Mouse (Mus musculus): Measurements from ENCODE around the gene Rgmb. TPM values are rescaled to one million over a fixed set of nuclear protein-coding genes. Genes with fewer than 3 reads are reported as not detected.

Rgmb gene
- total RNA-seq (2015; ENCODE audit: low replicate concordance) (not detected in 2 replicates), total RNA-seq (2017; ENCODE audit: low replicate concordance) (0.14 and 0.51 TPM in 2 replicates)

- ATAC-seq (replicated peaks; ENCODE audit: low FRiP score, poor library complexity, severe bottlenecking) = no peak
Observed at GRCm38 (mm10) chr17:15830766-15831644, at the start of gene Rgmb. TSS of gene Rgmb (minus strand) at chr17:15831039.

- ATAC-seq (replicated peaks; ENCODE audit: low FRiP score, poor library complexity, severe bottlenecking) = no peak
Observed at GRCm38 (mm10) chr17:15874765-15875164, 43.9 kb upstream of the Rgmb start.

DNA sequence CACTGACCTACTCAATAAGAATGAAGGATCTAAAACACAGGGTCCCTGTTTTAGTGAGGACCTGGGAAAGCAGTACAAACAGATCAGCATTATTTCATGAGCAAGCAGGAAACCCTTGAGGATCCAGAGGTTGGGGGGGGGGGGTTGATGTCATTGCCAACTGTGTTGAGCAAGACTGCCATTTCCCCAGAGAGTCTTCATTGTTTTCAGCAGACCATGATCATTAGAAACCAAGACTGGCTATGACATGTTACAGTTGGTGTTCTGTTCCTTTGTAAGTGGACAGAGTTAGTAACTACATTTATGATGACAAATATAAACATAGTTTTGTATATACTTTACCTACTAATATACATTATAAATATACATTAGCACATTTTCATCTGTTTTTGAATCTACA, 41.3 kb upstream of the Rgmb start:
- ATAC-seq (replicated peaks; ENCODE audit: low FRiP score, poor library complexity, severe bottlenecking) = no peak

DNA sequence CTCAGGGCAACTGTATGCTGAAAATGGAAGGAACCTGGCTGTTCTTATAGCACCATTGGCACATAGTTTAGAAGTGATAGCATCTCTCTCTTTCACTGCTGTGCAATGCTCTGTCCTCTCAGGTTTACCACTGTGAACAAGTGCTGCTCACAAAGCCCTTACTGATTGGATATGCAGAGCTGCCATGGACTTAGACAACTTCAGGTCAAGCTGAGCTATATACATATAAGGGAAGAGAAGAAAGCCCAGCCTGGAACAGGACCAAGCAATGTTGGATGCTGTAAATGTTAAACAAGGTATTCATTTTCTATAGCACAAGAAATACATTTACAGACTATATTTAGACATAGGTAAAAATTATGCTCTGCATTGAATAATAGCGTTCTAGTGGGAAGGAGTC, 34.4 kb upstream of the Rgmb start:
- no peak for ATAC-seq (replicated peaks; ENCODE audit: low FRiP score, poor library complexity, severe bottlenecking)

- no peak for ATAC-seq (replicated peaks; ENCODE audit: low FRiP score, poor library complexity, severe bottlenecking)
Observed at GRCm38 (mm10) chr17:15862355-15862754, 31.5 kb upstream of the Rgmb start.

DNA sequence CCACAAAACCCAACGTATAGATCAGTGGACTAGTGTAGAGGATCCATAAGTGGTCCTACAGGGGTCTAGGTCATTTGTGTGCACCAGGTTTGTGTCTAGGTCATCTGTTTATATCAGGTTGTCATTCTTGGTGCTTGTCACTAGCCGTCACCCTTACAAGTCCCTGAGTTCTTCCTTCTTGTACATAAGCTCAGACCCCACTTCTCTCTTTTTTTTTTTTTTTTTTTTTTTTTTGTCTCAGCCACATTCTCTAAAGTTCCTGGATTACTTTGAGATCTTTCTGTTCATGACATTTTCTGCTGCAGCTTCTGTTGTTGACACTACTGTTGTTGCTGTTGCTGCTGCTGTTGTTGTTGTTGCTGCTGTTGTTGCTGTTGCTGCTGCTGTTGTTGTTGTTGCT, 22.3 kb upstream of the Rgmb start:
- ATAC-seq (replicated peaks; ENCODE audit: low FRiP score, poor library complexity, severe bottlenecking) = no peak

DNA sequence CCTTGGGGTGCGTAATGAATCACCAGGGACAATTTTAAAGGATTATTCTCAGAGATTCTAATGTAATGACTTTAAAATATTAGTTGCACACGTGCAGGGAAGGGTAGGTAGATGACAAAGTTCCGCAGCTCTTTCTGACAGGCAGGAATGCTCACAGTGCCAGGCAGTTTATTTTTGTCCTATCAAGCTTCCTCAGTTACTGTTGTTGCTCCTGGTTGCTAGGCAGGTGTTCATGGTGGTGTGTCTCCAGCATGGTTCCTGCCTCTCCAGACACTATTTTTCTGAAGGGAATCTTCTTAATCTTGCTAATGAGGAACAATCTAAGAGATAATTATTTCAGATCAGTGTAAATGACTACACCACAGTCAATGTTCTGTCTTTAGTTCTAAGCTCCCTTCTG, 19.7 kb upstream of the Rgmb start:
- ATAC-seq (replicated peaks; ENCODE audit: low FRiP score, poor library complexity, severe bottlenecking) = no peak

- no peak for ATAC-seq (replicated peaks; ENCODE audit: low FRiP score, poor library complexity, severe bottlenecking)
Observed at GRCm38 (mm10) chr17:15841425-15841824, 10.6 kb upstream of the Rgmb start.

DNA sequence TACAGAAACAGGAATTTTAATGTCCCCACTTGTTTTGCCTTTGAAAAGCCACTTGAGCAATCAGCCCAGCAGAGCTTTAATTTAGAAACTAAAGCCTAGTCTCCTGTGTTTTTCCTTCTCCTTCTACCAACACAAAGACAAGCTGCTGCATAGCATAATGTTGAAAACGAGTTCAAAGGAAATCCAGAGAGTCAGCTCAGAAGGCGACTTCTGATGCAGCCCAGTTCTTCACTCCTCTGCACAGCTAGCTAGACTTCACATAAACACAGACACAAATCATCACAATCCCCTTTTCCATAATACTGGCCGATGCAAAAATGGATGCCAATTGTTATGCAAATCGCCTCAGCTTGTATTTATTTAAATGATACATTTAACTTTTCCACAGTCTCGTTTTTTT, 1.6 kb upstream of the Rgmb start:
- ATAC-seq (replicated peaks; ENCODE audit: low FRiP score, poor library complexity, severe bottlenecking) = no peak

DNA sequence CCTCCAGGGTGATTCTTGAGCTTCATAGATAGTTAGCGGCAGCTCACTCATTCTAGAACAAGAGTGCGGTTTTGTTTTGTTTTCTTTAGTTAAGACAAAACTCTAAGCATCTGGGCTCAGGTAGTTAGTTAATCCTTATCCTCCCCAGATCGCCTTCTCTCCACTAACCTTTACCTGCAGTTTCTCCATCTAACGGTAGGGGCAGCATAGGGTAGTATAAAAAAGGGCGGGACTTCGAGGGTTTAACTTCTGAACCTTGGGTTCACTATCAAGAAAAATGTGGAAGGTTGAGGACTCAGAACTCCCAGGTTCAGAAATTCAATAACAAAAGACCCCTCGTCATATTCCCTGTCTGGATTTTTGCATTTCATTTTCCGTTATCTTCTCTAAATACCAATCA, 971 bp upstream of the Rgmb start:
- ATAC-seq (replicated peaks; ENCODE audit: low FRiP score, poor library complexity, severe bottlenecking) = no peak

DNA sequence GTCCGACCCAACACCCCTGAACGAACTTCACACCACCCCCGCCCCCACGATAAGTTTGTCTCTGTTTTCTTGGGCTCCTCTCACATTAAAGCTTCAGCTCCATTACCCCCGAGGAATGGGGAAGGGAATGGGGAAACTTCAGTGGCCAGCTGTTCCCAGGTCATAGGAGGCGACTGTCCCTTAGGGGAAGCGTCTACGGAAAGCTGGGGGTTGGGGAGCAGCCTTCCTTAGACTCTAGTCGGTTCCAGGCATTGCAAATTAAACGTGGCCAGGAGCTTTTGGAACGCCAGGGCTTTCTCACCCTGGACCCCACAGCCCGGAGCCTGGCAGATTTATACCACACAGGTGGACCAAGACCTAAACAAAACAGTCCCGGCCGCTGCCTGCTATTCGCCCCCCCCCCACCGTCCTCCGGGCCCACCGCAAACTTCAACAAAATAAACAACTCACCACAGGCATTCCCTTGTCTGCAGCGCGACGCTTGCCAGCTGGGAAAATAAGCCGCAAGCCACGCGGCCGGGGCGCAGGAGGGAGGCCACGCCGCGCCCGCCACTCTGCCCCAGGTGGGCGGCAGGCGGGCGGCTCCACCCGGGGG, 571 bp downstream of the Rgmb start:
- no peak for ATAC-seq (replicated peaks; ENCODE audit: low FRiP score, poor library complexity, severe bottlenecking)

- ATAC-seq (replicated peaks; ENCODE audit: low FRiP score, poor library complexity, severe bottlenecking) = no peak
Observed at GRCm38 (mm10) chr17:15829198-15830170, 1.4 kb downstream of the Rgmb start.

DNA sequence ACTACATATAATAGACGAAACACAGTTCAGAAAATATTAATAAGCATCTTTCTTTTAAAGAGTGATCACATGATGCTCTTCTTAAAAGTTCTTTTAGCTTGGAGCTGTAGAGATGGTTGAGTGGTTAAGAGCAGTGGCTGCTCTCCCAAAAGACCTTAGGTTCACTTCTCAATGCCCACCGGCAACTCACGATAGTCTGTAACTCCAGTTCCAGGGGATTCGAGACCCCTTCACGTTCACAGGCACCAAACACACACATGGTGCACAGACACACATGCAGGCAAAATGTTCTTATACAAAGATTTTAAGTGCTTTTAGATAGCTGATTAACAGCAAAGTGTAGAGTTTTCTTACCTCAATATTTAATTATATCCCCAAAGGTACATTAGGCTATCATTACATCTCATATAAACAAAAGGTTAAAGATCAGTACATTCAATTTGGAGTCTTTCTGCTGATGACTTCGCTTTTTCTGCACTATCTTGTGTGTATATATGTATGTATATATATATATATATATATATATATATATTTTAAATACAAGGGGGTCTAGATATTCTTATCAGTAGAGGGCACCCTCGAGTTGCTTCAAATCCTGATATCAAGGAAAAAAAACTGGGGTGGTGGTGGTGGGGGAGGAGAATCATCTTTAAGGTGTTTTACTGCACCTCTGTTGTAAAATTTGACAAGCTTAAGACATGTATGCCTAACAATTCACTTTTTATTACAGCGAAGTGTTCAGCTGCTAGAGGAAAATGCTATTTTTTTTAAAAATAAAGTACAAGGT, 2.5 kb downstream of the Rgmb start:
- ATAC-seq (replicated peaks; ENCODE audit: low FRiP score, poor library complexity, severe bottlenecking) = no peak

GRCm38 (mm10) chr17:15826928-15827327, 3.9 kb downstream of the Rgmb start:
- no peak for ATAC-seq (replicated peaks; ENCODE audit: low FRiP score, poor library complexity, severe bottlenecking)

- no peak; the same call in 1 of the 2 replicates for ATAC-seq (replicated peaks; ENCODE audit: low FRiP score, poor library complexity, severe bottlenecking)
Observed at GRCm38 (mm10) chr17:15826444-15826909, 4.4 kb downstream of the Rgmb start.

DNA sequence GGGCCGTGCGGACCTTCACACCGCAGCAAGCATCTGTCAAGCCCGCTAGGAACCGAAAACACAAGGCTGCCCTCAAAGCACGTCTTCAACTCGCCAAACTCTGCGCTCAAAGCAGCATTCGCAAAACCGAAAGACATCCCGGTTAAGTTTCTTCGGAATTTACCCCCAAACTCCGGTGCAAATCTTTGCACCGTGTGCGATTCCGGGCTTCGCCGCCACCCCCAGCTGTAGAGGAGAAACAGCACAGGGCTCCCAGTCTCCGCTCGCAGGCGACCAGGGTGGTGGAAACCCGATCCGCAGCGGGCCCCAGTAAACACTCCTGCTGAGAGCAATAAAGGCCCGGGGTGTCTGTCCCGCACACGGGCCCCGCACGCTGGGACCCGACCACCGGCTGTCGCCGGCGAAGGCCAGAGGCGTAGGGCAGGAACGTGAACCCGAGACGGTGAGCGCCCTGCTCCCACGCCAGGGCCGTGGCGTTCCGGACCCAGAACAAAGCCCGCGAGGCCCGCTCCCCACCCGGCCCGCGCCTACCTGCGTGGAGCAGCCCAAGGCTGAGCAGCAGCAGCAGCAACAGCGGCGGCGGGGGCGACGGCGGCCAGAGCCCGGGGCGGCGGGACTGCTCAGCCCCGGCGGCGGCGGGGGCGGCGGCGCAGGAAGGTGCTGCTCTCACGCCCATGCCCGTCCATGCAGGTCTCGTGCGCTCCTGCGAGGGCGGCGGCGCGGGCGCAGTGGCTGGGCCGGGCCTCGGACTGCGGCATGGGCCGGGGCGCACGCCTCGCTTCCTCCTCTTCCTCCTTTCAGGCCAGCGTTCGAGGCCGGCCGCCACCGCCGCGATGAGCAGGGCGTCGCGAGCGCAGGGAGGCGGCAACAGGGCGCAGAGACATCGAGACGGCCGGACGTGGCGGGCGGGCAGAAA, 5.1 kb downstream of the Rgmb start:
- ATAC-seq (replicated peaks; ENCODE audit: low FRiP score, poor library complexity, severe bottlenecking) = no peak

GRCm38 (mm10) chr17:15824854-15825253, 6.0 kb downstream of the Rgmb start:
- ATAC-seq (replicated peaks; ENCODE audit: low FRiP score, poor library complexity, severe bottlenecking) = no peak

DNA sequence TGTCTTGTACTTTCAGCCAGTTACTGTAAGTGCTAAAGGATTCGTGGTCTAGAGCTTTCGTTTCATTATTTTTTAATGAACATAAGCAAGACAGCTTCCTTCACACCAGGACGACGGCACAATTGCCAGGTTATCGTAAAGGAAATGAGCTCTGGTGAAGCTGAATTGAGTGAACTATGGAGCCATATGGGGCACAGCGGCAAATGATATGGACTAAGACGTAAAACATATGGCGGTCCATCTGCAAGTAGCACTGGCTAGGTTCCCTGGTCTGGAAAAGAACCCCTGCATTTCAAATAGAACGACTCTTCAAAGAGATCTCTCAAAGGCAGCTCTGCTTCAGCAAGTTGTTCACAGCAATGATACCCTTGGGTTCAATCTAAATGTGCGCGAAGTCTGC, 6.5 kb downstream of the Rgmb start:
- ATAC-seq (replicated peaks; ENCODE audit: low FRiP score, poor library complexity, severe bottlenecking) = no peak

Measured in erythroblast, adult 5-6 weeks (primary cell).